Mouse (Mus musculus) liver, embryonic 11.5 days (tissue): ENCODE measurements around the gene Vac14. TPM values are rescaled to one million over a fixed set of nuclear protein-coding genes. Genes with fewer than 3 reads are reported as not detected.

Experiments
- ATAC-seq: fragments of 200-750 bp; cut with Nextera tagmentation; replicated peaks from 2 replicates; pipeline ENCODE4 v1.8.0; 2017; ENCODE audit warnings: moderate number of reproducible peaks, mild to moderate bottlenecking, moderate TSS enrichment, moderate library complexity; ENCODE audit not compliant: low FRiP score
- DNase-seq: peaks from one replicate; pipeline ENCODE4 v3.0.0-alpha.2; 2017; ENCODE audit warnings: low spot score
- H3K27ac ChIP-seq: fragments of 300-500 bp; sonication (generic); 2 replicates; pipeline ENCODE4 v1.5.1; 2014; ENCODE audit warnings: mild to moderate bottlenecking, low read depth, low read length, control low read depth
- H3K27me3 ChIP-seq: fragments of 300-500 bp; sonication (generic); replicated peaks from 2 replicates; pipeline ENCODE4 v1.6.1; 2014; ENCODE audit warnings: low read length, mixed read lengths; ENCODE audit not compliant: control insufficient read depth, insufficient read depth
- H3K36me3 ChIP-seq: fragments of 300-500 bp; sonication (generic); 2 replicates; pipeline ENCODE4 v1.6.1; 2014; ENCODE audit warnings: mild to moderate bottlenecking, low read length, moderate library complexity, mixed read lengths; ENCODE audit not compliant: control insufficient read depth, insufficient read depth
- H3K4me1 ChIP-seq: fragments of 300-500 bp; sonication (generic); replicated peaks from 2 replicates; pipeline ENCODE4 v1.6.1; 2014; ENCODE audit warnings: low read length, mixed read lengths; ENCODE audit not compliant: control insufficient read depth, insufficient read depth
- H3K4me2 ChIP-seq: fragments of 300-500 bp; sonication (generic); 2 replicates; pipeline ENCODE4 v1.6.1; 2014; ENCODE audit warnings: mild to moderate bottlenecking, control low read depth, moderate library complexity
- H3K4me3 ChIP-seq: fragments of 300-500 bp; sonication (generic); 2 replicates; pipeline ENCODE4 v1.5.1; 2014; ENCODE audit warnings: low read depth, low read length, control low read depth
- H3K9ac ChIP-seq: fragments of 300-500 bp; sonication (generic); 2 replicates; pipeline ENCODE4 v1.6.1; 2014; ENCODE audit warnings: low read depth, low read length, control low read depth
- H3K9me3 ChIP-seq: fragments of 300-500 bp; sonication (generic); 2 replicates; pipeline ENCODE4 v1.6.1; 2016; ENCODE audit warnings: low read length, inconsistent platforms, mixed read lengths; ENCODE audit not compliant: control insufficient read depth
- WGBS: fragments of 180-500 bp; shearing (Covaris S2); extraction: QIAGEN DNeasy Blood & Tissue Kit; methylation state at CpG from one replicate; pipeline ENCODE4 v1.1.7; 2014; 5-methylcytosine and 5-hydroxymethylcytosine counted together
- polyA plus RNA-seq: library from polyadenylated mRNA; unstranded; fragments of >200 nt; fragmentation: Nextera tagmentation; extraction: Ambion mirVana; gene quantifications from 2 replicates; pipeline ENCODE4 v1.2.1, GENCODE M21; 2014

The Vac14 gene
- polyA plus RNA-seq, 1 experiment from 2014 or later, result 34.1 TPM

- H3K36me3 ChIP-seq, result peaks cover 15% of the 10 kb centered on the region; the same call in 1 of the 2 replicates
- WGBS, result 81% methylated on average over 8 of the region's 8 CpGs
- no peak overlapping the region for H3K4me3 ChIP-seq
- no peak overlapping the region for H3K27ac ChIP-seq
- peaks cover 2% of the 10 kb centered on the region; the same call in 1 of the 2 replicates for H3K4me1 ChIP-seq
- no peak for DNase-seq
- H3K9ac ChIP-seq, result no peak overlapping the region
- H3K4me2 ChIP-seq, result no peak overlapping the region
- H3K27me3 ChIP-seq, result no peaks in the 10 kb centered on the region
- ATAC-seq, result no peak
- H3K9me3 ChIP-seq, result no peaks in the 10 kb centered on the region
Measured at GRCm38 (mm10) chr8:110731346-110731859, 113.0 kb downstream of the Vac14 start.

GRCm38 (mm10) chr8:110733036-110733435, 114.7 kb downstream of the Vac14 start:
- no peak for ATAC-seq
- H3K36me3 ChIP-seq, result peaks cover 16% of the 10 kb centered on the region; the same call in 1 of the 2 replicates

GRCm38 (mm10) chr8:110738591-110739195, 120.3 kb downstream of the Vac14 start:
- no peak overlapping the region for H3K4me2 ChIP-seq
- ATAC-seq (no peak), DNase-seq (no peak)
- no peaks in the 10 kb centered on the region for H3K27me3 ChIP-seq
- WGBS, result 90% methylated on average over 35 of the region's 35 CpGs
- no peak overlapping the region for H3K9ac ChIP-seq
- peaks cover 21% of the 10 kb centered on the region for H3K36me3 ChIP-seq
- H3K9me3 ChIP-seq, result no peaks in the 10 kb centered on the region
- no peak overlapping the region for H3K27ac ChIP-seq
- no peaks in the 10 kb centered on the region for H3K4me1 ChIP-seq
- no peak overlapping the region for H3K4me3 ChIP-seq

More at GRCm38 (mm10) chr8:110733036-110733435, 114.7 kb downstream of the Vac14 start:
- H3K27ac ChIP-seq, result no peak overlapping the region
- no peak overlapping the region for H3K4me2 ChIP-seq
- no peaks in the 10 kb centered on the region for H3K4me1 ChIP-seq
- H3K9ac ChIP-seq, result no peak overlapping the region
- DNase-seq, result no peak
- no peak overlapping the region for H3K4me3 ChIP-seq
- no peaks in the 10 kb centered on the region for H3K27me3 ChIP-seq
- H3K9me3 ChIP-seq, result no peaks in the 10 kb centered on the region
- WGBS, result 86% methylated on average over 8 of the region's 8 CpGs

- H3K4me3 ChIP-seq, result no peak overlapping the region
- H3K36me3 ChIP-seq, result peaks cover 19% of the 10 kb centered on the region
Measured at GRCm38 (mm10) chr8:110740629-110741175, 122.3 kb downstream of the Vac14 start.

GRCm38 (mm10) chr8:110741816-110742451, 123.5 kb downstream of the Vac14 start:
- no peaks in the 10 kb centered on the region for H3K9me3 ChIP-seq
- no peaks in the 10 kb centered on the region for H3K27me3 ChIP-seq
- H3K36me3 ChIP-seq, result peaks cover 19% of the 10 kb centered on the region
- DNase-seq (no peak), ATAC-seq (no peak)
- H3K9ac ChIP-seq, result no peak overlapping the region
- no peak overlapping the region for H3K4me3 ChIP-seq
- no peak overlapping the region for H3K27ac ChIP-seq
- H3K4me2 ChIP-seq, result no peak overlapping the region
- 75% methylated on average over 15 of the region's 15 CpGs for WGBS
- no peaks in the 10 kb centered on the region for H3K4me1 ChIP-seq

More at GRCm38 (mm10) chr8:110740629-110741175, 122.3 kb downstream of the Vac14 start:
- Histone ChIP-seq H3K27ac (no peak overlapping the region), H3K9me3 (no peaks in the 10 kb centered on the region), H3K4me2 (no peak overlapping the region), H3K27me3 (no peaks in the 10 kb centered on the region), H3K9ac (no peak overlapping the region), H3K4me1 (no peaks in the 10 kb centered on the region)
- no peak for ATAC-seq
- DNase-seq, result no peak
- WGBS, result 72% methylated on average over 5 of the region's 5 CpGs

GRCm38 (mm10) chr8:110742452-110742818, 124.0 kb downstream of the Vac14 start:
- no peaks in the 10 kb centered on the region for H3K4me1 ChIP-seq
- H3K4me3 ChIP-seq, result no peak overlapping the region
- no peak overlapping the region for H3K9ac ChIP-seq
- no peak overlapping the region for H3K4me2 ChIP-seq
- no peaks in the 10 kb centered on the region for H3K27me3 ChIP-seq
- peaks cover 19% of the 10 kb centered on the region for H3K36me3 ChIP-seq
- no peak for DNase-seq
- WGBS, result 73% methylated on average over 5 of the region's 5 CpGs
- no peaks in the 10 kb centered on the region for H3K9me3 ChIP-seq
- ATAC-seq, result no peak
- no peak overlapping the region for H3K27ac ChIP-seq

- Histone ChIP-seq H3K9me3 (no peaks in the 10 kb centered on the region), H3K4me3 (no peak overlapping the region), H3K36me3 (no peaks in the 10 kb centered on the region), H3K27me3 (no peaks in the 10 kb centered on the region), H3K9ac (no peak overlapping the region), H3K27ac (no peak overlapping the region), H3K4me2 (no peak overlapping the region), H3K4me1 (no peaks in the 10 kb centered on the region)
- ATAC-seq (no peak), DNase-seq (no peak)
- 86% methylated on average over 10 of the region's 10 CpGs for WGBS
Measured at GRCm38 (mm10) chr8:110745162-110745561, 126.8 kb downstream of the Vac14 start.

- Histone ChIP-seq H3K9me3 (no peaks in the 10 kb centered on the region), H3K36me3 (no peaks in the 10 kb centered on the region), H3K27me3 (no peaks in the 10 kb centered on the region), H3K4me3 (no peak overlapping the region), H3K4me2 (no peak overlapping the region), H3K9ac (no peak overlapping the region), H3K27ac (no peak overlapping the region), H3K4me1 (no peaks in the 10 kb centered on the region)
- DNase-seq (no peak), ATAC-seq (no peak)
- WGBS, result 75% methylated on average over 9 of the region's 9 CpGs
Measured at GRCm38 (mm10) chr8:110746661-110747060, 128.3 kb downstream of the Vac14 start.
